Mouse (Mus musculus) inflammation-experienced regulatory T-cells, adult 6 months (primary cell): ENCODE measurements around the gene Olfr198. TPM values are rescaled to one million over a fixed set of nuclear protein-coding genes. Genes with fewer than 3 reads are reported as not detected.
"Not testable (repeated sequence)": the region's sequence is repeated elsewhere in the genome, so short reads cannot be mapped to it uniquely, and the experiment has no call there.

Source experiments
- ATAC-seq: one replicate; pipeline ENCODE4 v1.8.0; 2017
- polyA plus RNA-seq, 3 experiments: library from polyadenylated mRNA; unstranded; fragments of 100-300 nt; shearing (Covaris generic); gene quantifications; one replicate each; pipeline ENCODE4 v1.2.1; 2017

Olfr198 gene
- under 1 TPM in 1 of 3 experiments, not detected in 2; 0.34 TPM for polyA plus RNA-seq

- ATAC-seq, result not testable (repeated sequence)
These were observed at the start of gene Olfr198 for GRCm38 (mm10) chr16:59203433-59203832. Olfr198 (minus strand) TSS chr16:59203533.

GRCm38 (mm10) chr16:59249684-59250083 lies 46.4 kb upstream of the Olfr198 start:
- ATAC-seq, result no peak

GRCm38 (mm10) chr16:59219667-59220066 lies 16.3 kb upstream of the Olfr198 start, which contains the start of gene Olfr199:
Olfr199 (minus strand) TSS chr16:59219767.
- not testable (repeated sequence) for ATAC-seq

GRCm38 (mm10) chr16:59217861-59218260 lies 14.5 kb upstream of the Olfr198 start:
- ATAC-seq, result not testable (repeated sequence)

GRCm38 (mm10) chr16:59170354-59170753 lies 33.0 kb downstream of the Olfr198 start, which contains the start of gene Olfr196:
Olfr196 (minus strand) TSS chr16:59170454.
- ATAC-seq, result no peak

GRCm38 (mm10) chr16:59151996-59152395 lies 51.3 kb downstream of the Olfr198 start:
- ATAC-seq, result no peak

Other genes with a start within 250 kb of the Olfr198 start
- gene Olfr183, start 208.2 kb downstream of the Olfr198 start, polyA plus RNA-seq, result under 1 TPM in 2 of 3 experiments, not detected in 1; 0.48 to 0.50 TPM
- gene Olfr186, start 173.2 kb downstream of the Olfr198 start, polyA plus RNA-seq, result not detected
- gene Olfr187, start 163.8 kb downstream of the Olfr198 start, polyA plus RNA-seq, result not detected
- not detected for gene Olfr190, start 125.5 kb downstream of the Olfr198 start, polyA plus RNA-seq
- not detected for gene Olfr191, start 113.7 kb downstream of the Olfr198 start, polyA plus RNA-seq
- gene Olfr193, start 91.7 kb downstream of the Olfr198 start, polyA plus RNA-seq, result under 1 TPM in 1 of 3 experiments, not detected in 2; 0.13 TPM
- not detected for gene Olfr194, start 82.5 kb downstream of the Olfr198 start, polyA plus RNA-seq
- not detected for gene Olfr195, start 56.5 kb downstream of the Olfr198 start, polyA plus RNA-seq
- under 1 TPM in 1 of 3 experiments, not detected in 2; 0.20 TPM for gene Olfr196, start 33.1 kb downstream of the Olfr198 start, polyA plus RNA-seq
- not detected for gene Olfr199, start 16.2 kb upstream of the Olfr198 start, polyA plus RNA-seq
- not detected for gene Olfr201, start 69.1 kb upstream of the Olfr198 start, polyA plus RNA-seq
- gene Olfr202, start 83.3 kb upstream of the Olfr198 start, polyA plus RNA-seq, result not detected
- not detected for gene Olfr203, start 95.3 kb upstream of the Olfr198 start, polyA plus RNA-seq
- gene Olfr204, start 114.7 kb upstream of the Olfr198 start, polyA plus RNA-seq, result not detected
- gene Olfr205, start 127.6 kb upstream of the Olfr198 start, polyA plus RNA-seq, result not detected
- gene Olfr206, start 145.7 kb upstream of the Olfr198 start, polyA plus RNA-seq, result not detected
- not detected for gene Olfr209, start 160.5 kb upstream of the Olfr198 start, polyA plus RNA-seq
- not detected for gene Gabrr3, start 203.8 kb upstream of the Olfr198 start, polyA plus RNA-seq